Mouse (Mus musculus) kidney, postnatal 4 days (tissue): ENCODE results near the gene 1600014C23Rik.

Source experiments
- DNase-seq, 2 experiments: peaks; one replicate each; pipeline ENCODE4 v3.0.0; 2021; ENCODE audit warnings: mixed read lengths in 2 of 2

The 1600014C23Rik gene

GRCm38 (mm10) chr17:45751359-45751758 is 17.7 kb upstream of the 1600014C23Rik start:
- no peak for DNase-seq

DNA sequence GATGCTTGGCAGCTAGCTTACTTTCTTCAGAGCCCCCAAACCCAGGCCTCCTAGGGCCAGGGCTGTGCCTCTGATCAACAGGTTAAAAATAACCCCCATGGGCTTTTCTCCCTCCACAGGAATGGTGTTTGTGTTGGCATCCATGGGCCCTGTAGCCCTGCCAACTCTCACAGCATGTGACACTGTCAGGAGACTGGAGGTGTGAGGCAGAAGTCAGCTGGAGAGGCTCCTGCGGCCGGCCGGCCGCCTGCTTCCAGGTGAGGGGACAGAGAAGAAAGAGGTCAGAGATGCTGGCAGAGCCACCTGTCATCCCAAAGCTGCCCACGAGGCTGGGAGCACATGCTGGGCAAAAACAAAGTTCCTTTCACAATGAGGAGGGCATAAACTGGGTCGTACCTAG is 15.5 kb upstream of the 1600014C23Rik start:
- DNase-seq, result no peak

DNA sequence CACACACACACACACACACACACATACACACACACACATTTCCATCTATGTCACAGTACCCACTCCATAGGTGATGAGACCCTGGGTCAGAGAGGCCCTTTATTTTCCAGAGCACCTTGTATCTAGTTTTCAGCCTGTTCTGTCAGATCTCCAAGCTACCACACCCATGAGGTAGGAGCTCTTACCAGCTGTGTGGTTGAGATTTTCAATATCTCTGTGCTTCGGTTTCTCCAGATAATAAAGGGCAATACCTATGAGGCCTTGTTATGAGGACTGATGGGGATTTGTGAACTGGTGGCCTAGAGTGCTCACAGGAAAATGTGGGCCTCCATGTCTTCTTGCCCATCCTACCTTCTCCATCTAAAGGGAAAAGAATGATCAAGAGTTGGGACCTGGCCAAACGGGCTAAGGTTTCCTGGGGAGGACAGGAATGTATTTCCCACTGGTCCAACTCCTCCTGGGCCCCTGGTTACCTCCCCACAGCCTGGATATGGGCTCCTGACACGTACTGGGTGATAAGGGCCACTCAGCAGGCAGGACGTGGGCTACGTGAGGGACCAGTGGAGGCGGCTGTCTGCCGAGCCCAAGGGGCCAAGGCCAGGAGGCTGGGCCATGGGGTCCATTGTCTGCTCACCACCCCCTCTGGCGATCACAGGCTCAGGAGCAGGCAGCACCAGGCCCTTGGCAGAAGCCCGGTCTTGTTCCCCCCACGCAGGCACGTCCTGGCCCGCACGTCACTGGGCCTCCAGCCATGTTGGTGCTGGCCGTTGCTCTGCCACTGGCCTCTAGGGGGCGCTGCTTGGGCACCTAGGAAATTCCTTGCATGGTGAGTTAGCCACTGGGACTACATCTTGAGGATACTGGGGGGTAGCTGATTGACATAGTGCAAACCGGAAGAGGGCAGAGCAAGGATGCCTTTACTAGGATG is 14.5 kb upstream of the 1600014C23Rik start:
- peak; percentile 53 to 60 for DNase-seq

DNA sequence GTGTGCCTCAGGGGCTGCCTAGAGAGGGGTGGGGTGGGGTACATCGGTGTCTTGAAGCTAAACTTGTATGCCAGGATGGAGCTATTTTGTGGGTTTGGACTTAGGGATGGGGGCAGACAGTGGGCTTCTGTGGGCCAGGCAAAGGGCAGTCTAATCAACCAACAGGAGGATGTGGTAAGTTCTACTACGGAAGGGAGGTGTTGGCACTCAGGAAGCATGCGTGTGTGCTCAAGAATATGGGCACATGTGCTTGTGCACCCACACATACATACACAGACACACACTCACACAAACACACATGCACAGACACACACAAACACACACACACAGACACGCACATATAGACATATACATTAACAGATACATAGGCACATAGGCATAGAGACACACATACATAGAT is 13.6 kb upstream of the 1600014C23Rik start:
- no peak for DNase-seq

DNA sequence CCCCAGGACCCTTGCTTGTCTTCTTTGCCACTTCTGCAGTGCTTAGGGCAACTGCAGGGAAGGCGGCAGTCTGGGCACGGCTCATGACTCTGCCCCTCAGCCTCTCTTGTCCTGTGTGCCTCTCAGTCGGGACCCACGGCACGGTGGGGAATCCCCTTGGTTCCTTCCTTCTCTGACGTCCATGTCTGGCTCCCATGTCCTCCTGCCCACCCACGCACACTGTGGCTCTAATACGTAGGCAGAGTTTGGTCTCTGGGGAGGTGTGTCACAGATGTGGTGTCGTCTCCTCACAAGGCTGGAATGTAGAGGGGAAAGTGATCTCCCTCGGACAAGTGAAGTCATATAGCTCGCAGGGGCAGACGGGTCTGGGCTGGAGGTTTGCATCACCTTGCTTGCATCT is 13.1 kb upstream of the 1600014C23Rik start:
- no peak for DNase-seq

GRCm38 (mm10) chr17:45745629-45746028 is 12.0 kb upstream of the 1600014C23Rik start:
- no peak for DNase-seq

DNA sequence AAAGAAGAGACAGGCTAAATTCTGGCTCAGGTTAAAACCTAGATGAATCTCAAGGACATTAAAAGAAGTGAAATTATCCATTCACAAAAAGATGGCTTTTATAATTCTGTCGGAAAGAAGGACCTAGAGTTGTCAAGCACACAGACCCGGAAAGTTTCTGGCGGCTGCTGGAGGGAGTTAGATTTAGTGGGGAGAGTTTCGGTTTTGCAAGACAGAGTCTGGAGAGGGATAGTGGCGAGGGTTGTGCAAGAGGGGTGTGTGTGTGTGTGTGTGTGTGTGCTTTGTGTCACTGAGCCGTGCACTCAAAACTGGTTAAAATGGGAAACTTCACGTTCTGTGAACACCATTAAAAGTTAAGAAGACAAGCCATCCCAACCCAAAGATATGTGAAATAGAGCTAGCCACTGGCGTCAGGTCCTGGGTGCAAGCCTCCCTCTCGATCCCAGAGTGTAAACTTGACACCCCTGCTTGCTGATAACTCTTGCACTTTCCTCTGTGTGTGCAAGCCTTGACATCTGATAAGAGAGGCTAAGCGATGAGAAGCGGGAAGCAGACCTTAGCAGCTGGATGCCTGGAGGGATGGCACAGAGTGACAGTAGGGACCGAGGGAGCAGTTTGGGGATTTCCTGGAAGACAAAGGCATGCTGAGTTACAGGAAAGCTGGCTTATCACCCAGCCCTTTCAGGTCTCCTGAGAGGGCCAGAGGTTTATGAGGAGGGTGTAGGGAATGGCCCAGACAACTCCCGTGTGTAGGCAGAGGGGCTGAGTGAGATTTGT is 8.9 kb upstream of the 1600014C23Rik start:
- DNase-seq, result no peak

GRCm38 (mm10) chr17:45737078-45737601 is 3.5 kb upstream of the 1600014C23Rik start:
- no peak for DNase-seq

GRCm38 (mm10) chr17:45736311-45737077 is 2.9 kb upstream of the 1600014C23Rik start:
- DNase-seq, result peak; percentile 89 to 93

GRCm38 (mm10) chr17:45735382-45736310 is 2.0 kb upstream of the 1600014C23Rik start:
- DNase-seq, result peak; percentile 93 to 94

- no peak for DNase-seq
Measured at GRCm38 (mm10) chr17:45734881-45735280, 1.2 kb upstream of the 1600014C23Rik start.

DNA sequence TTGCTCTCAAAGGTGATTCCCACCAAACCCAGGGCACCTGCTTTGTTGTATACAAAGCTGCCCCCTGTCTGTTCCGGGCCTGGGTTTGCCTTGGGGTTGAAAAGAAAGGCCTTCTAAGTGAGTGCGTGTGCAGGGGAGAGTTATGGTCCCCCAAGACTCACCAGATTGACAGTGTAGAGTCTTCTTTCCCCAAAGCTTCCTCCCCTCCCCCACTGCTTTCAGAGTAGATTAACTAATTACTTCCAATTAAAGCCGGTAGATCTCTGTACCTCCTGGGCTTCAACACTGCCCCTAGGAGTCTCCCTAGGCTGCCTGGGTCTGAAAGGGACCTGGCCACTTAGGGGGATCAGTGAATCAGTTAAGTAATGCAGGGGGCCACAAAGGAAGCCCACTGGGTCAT is 689 bp upstream of the 1600014C23Rik start:
- DNase-seq, result no peak

GRCm38 (mm10) chr17:45733038-45733734 is 458 bp downstream of the 1600014C23Rik start:
- peak; percentile 32 to 48 for DNase-seq

- DNase-seq, result peak; percentile 91 to 92
Measured at GRCm38 (mm10) chr17:45731172-45731864, 2.3 kb downstream of the 1600014C23Rik start.

DNA sequence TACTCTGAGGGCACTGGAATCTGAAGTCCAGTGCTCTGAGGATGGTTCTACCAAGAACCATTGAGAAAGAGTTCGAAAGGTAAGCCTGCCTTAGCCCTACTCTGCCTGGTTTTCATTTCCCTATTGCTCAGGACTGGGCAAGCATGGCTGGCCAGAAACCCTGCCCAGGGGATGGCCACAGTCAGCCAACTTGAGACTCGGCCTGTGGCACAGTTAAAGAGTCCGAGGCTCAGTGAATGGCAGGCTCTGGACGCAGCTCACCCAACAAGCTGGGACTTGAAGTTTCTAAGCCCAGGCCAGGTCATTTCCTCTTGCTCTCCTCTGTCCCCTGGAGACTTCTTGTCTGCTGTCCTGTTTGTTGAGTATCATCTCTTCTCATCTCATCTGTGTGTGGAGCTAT is 2.9 kb downstream of the 1600014C23Rik start:
- DNase-seq, result no peak

DNA sequence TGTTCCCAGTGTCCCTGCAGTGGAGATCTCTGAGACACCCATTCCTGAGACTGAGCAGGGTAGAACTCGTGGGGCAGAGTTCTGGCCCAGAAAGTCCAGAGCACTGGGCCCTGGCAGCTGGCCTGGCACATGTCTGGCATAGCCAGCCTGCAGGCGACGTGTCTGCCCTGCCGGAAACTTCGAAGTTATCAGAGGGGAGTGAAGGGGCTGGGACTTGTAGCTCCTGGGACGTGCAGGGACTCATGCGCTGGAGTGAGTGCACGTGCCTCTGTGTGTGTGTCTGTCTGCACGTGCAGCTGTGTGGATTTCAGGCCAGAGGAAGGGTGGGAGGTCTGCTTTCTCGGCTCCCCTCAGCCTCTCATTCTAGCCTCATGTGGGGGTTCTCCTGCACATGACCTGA is 4.3 kb downstream of the 1600014C23Rik start:
- DNase-seq, result no peak

- no peak for DNase-seq
Measured at GRCm38 (mm10) chr17:45727983-45728723, 5.5 kb downstream of the 1600014C23Rik start.

DNA sequence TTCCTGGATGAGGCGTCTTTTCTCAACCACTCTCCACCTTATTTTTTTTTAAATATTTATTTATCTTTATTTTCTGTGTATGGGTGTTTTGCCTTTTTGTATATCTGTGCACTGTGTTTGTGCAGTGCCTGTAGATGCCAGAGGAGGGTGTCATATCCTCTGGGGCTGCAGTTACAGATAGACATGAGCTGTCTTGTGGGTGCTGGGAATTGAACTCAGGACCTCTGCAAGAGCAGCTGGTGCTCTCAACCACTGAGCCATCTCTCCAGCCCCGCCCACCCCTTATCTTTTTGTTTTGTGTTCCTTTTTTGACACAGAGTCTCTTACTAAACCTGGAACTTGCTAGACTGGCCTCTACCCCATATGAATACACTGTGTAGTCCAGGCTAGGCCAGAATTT is 6.2 kb downstream of the 1600014C23Rik start:
- no peak for DNase-seq

- DNase-seq, result peak in 1 of 2 experiments; percentile 25
Measured at GRCm38 (mm10) chr17:45726249-45726648, 7.4 kb downstream of the 1600014C23Rik start.

DNA sequence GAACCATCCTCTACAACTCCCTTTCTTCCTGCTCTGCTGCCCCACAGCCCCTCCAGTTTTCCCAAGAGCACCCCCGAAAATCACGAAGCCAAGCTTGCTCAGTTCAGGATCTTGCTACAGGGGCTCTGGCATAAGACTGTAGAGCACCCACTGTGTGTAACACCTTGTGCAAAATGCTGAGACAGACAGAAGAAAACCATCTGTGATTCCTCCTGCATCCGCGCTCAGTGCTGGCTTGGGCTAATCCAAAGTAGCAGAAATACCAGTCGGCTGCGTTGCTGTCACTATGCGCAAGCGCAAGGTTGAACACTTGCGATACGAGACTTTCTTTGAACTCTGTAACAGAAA is 9.1 kb downstream of the 1600014C23Rik start:
- no peak for DNase-seq
